Mouse (Mus musculus): ENCODE results near the gene Lrrc32.

Lrrc32 gene

DNA sequence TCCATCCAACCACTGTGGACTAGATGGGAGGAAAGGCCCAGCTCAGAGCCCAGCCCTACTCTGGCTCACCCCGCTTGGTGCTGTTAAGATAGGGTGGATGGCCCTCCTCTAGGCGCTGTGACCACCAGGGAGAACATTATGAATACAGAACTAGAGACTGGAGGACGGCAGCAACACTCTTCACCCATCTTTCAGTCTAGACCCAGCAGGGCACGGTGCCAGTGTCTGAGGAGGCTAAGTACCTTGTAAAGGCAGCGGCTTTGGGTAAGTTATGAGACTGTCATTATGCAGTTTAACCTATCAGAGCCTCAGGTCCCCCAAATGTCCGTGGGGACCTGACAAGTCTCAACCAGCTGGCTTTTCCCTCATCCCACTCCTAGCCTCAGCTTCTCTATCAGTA, at the start of gene Lrrc32:
Gene Lrrc32, plus strand, starts transcription at position 153 of the 400 bp plus-strand sequence.
- no peak for DNase-seq (ENCODE audit: low spot score in 2 of 2)

DNA sequence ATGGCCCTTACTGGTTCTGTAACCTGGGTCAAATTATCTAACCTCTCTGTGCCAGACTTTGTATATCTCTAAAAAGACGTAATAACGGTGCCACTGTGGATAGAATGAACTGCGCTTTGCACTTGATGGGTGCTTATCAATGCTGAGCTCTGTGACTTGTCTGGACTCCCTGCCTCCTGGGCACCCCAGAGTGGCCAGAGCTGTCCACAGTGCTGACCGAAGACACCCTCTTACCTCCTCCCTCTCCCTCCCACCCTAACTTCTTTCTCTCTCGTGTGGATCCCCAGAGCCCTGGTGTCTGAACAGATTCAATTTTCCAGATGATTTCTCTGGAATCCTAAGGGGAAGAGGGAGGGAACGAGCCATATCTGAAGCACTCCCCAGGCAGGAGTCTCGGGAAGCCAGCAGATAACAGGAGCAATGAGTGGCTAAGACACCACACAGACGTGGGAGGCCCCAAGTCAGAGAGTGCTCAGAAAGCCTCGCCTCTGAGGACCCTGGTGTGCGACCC, 49.1 kb upstream of the Lrrc32 start, which contains the start of gene Gucy2d:
Gene Gucy2d, plus strand, starts transcription at position 461 of the 511 bp plus-strand sequence.
- no peak for DNase-seq (ENCODE audit: low spot score in 2 of 2)

DNA sequence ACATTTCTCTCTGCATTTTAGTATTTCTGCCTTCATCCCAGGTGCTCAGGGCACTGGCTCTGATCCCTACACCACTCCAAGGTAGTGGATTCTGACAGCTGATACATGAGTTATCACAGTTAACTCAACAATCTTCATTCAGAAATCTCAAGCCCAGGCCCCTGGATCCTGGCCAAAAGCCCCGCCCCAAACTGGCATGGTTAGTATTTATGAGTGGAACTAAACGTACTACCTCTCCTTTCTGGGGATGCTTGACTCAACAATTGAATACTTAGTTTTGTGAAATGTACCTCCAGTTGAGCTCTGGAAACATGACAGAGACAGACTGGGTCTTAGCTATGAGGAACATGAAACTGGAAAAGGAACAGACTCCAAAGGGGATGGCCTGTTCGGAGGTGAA, 42.2 kb upstream of the Lrrc32 start:
- DNase-seq (ENCODE audit: low spot score in 2 of 2) = no peak

DNA sequence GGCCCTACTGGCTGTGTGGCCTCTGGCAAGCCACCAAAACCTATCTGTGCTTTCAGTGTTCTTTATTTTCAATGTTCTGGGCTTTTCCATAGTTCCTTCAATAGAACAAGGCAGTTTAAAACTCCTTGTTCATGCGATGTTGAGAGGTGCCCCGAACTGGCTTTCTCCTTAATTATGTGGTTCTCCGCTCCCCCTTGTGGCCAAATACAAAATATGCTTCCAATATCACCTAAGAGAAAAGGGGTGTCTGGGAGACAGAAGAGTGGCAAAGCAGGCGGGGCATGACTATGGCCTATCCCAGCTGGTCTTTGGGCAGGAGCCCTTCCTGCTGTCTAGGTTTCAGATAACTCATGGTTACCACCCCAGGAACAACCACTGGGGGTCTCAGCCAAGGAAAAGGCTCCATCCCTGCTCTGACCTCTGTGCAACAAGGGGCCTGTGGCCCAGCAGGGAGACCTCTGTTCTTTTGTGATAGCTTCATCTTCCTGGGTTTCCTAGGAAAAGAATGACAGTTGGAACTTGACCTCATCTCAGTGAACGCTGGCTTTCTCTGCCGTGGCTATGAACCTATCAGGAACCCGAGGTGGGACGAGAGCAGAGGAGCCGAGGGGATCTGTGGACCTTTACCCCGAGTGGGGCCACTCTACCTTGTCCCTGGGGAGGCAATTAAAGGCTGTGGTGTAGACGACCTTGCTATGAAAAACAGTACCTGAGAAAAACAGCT, 41.3 kb upstream of the Lrrc32 start:
- DNase-seq (ENCODE audit: low spot score in 2 of 2) = no peak

DNA sequence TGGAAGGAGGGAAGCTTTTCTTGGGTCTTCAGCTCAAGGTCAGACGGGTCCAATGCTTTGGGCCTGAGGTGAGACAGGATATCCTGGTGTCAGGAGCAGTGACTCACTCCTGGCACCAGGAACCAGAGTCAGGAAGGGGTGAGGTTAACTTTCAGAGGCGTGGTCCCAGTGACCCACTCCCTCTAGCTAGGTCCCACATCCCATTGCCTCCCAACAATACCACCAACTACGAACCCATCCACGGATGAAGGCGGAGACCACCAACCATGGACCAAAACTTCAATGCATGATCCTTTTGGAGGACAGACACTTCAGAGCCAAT, 40.8 kb upstream of the Lrrc32 start:
- DNase-seq (ENCODE audit: low spot score in 2 of 2) = no peak

- no peak for DNase-seq (ENCODE audit: low spot score in 2 of 2)
Observed at GRCm38 (mm10) chr7:98449696-98450095, 39.4 kb upstream of the Lrrc32 start.

GRCm38 (mm10) chr7:98454397-98455120, 34.5 kb upstream of the Lrrc32 start:
- DNase-seq (ENCODE audit: low spot score in 2 of 2) = no peak

- DNase-seq (ENCODE audit: low spot score in 2 of 2) = no peak
Observed at GRCm38 (mm10) chr7:98460319-98460718, 28.8 kb upstream of the Lrrc32 start.

DNA sequence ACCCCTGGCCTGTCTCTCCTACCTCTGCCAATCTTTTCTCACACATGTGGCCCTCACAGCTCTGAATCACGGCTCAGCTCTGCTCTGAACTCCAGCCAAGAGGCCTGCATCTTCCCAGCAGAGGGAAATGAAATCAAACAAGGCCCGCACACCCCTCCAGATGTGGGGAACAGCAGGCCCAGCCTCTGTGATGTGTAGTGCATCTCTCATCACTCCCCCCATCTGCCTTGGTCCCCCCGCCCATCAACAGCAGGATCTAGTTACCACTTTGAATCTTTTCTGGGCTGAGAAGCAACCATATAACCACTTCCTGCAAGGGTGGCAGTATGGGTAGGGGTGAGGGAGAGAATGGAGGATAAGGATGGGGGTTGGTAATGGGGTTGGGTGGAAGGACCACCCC, 20.0 kb upstream of the Lrrc32 start:
- DNase-seq (ENCODE audit: low spot score in 2 of 2) = no peak

DNA sequence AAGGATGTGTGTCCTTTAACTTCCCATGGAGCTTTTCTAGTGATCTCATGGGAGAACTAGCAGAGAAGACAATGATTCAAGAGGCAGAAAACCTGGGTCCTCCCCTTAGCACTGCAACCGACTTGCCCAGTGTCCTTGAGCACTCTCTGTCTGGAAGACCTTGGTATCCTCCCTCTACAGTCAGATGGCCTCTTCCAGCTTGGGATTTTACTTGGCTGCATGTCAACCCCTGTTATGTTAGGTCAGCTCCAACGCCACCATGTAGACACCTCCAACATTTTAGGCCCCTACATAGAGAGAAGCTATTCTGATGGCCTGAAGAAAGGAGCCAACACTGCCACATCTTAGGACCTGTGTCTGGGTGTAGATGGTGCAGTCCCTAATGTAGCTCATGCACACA, 16.6 kb upstream of the Lrrc32 start:
- no peak for DNase-seq (ENCODE audit: low spot score in 2 of 2)

DNA sequence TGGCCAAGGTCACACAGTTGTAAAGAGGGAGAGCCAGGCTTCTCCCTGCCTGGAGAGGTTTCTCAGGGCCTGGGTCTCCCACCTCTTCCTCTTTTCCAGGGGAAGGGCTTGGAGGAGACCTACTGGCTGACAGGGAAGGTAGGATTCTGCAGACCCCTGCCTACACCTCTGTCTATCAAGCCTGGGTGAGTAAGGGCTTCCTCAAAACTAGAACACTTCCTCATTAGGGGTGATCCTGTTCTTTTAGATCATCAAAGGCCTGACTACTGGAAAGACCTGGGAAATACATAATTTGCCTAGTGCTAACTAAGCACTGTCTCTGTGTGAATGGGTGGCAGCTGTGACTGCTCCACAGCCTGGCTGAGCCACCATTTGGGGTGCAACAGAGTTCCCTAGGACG, 14.5 kb upstream of the Lrrc32 start:
- DNase-seq (ENCODE audit: low spot score in 2 of 2) = no peak

- DNase-seq (ENCODE audit: low spot score in 2 of 2) = no peak
Observed at GRCm38 (mm10) chr7:98477153-98477552, 11.9 kb upstream of the Lrrc32 start.

DNA sequence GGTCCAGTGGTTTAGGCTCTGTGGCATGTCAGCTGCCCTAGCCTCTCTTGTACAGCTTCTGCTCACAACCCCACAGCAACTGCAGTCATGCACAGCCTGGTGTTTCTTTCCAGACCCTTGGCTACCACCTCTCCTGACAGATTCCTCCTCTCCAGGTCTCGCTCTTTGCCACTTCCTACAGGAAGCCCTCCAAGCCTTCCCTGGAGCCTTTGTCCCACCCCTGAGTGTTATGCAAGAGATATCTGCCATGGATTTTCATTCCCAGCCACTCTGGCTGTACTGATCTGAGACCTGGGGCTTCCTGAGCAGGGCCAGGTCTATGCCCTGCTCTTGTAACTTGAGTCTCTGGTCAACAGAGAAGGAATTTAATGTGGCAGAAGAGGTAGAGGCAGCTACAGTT, 8.6 kb upstream of the Lrrc32 start:
- DNase-seq (ENCODE audit: low spot score in 2 of 2) = no peak

DNA sequence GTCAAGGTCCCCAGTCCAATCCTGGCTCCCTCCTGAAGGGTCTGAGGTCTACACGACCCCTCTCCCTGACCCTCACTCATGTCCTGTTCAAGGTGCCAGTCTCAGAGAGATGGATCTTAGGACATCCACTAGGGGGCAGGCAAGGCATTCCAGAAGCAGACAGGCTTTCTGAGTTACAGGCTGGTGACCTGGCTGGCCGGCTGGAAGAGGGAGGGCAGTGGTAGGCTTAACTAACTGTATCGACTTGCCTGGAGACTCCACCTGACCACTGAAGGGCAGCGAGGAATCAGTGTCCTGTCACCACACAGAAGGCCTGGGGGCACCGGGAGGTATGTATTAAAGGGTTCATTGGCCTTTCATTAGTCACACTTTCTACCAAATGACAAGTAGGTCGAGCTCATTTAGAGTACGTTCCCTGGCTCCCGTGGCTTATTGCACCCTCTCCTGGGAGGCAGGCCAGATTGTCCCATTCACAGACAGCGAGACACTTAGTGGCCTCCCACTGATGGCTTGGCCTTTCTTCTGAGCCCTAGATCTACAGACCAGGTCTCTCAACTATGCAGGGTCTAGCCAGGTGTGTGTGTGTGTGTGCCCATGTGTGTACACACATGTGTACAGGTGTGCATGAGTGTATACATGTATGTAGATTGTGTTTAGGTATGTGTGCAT, 7.9 kb upstream of the Lrrc32 start:
- DNase-seq (ENCODE audit: low spot score in 2 of 2) = peak; percentile 37 to 61

- DNase-seq (ENCODE audit: low spot score in 2 of 2) = no peak
Observed at GRCm38 (mm10) chr7:98481861-98482260, 7.2 kb upstream of the Lrrc32 start.

- DNase-seq (ENCODE audit: low spot score in 2 of 2) = no peak
Observed at GRCm38 (mm10) chr7:98482551-98483267, 6.4 kb upstream of the Lrrc32 start.

DNA sequence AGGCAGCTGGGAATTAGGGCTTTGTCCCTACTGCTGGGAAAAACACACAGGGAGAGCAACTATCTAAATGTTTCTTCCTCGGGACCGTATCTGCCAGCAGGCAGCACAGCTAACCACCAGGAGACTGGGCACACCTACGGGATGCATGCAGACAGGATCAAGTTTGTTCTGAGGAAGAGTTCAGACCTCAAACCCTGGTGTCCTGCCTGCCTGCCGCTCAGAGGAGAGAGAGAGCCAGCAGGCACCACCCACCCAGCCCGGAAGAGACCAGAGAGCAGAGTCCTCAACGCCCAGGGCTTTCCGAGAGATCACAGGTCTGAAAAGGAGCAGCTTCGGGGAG, 5.8 kb upstream of the Lrrc32 start:
- DNase-seq (ENCODE audit: low spot score in 2 of 2) = no peak

GRCm38 (mm10) chr7:98484878-98485277, 4.2 kb upstream of the Lrrc32 start:
- no peak for DNase-seq (ENCODE audit: low spot score in 2 of 2)

GRCm38 (mm10) chr7:98485508-98485907, 3.6 kb upstream of the Lrrc32 start:
- DNase-seq (ENCODE audit: low spot score in 2 of 2) = no peak

GRCm38 (mm10) chr7:98486471-98486917, 2.6 kb upstream of the Lrrc32 start:
- DNase-seq (ENCODE audit: low spot score in 2 of 2) = peak; percentile 32 to 47

DNA sequence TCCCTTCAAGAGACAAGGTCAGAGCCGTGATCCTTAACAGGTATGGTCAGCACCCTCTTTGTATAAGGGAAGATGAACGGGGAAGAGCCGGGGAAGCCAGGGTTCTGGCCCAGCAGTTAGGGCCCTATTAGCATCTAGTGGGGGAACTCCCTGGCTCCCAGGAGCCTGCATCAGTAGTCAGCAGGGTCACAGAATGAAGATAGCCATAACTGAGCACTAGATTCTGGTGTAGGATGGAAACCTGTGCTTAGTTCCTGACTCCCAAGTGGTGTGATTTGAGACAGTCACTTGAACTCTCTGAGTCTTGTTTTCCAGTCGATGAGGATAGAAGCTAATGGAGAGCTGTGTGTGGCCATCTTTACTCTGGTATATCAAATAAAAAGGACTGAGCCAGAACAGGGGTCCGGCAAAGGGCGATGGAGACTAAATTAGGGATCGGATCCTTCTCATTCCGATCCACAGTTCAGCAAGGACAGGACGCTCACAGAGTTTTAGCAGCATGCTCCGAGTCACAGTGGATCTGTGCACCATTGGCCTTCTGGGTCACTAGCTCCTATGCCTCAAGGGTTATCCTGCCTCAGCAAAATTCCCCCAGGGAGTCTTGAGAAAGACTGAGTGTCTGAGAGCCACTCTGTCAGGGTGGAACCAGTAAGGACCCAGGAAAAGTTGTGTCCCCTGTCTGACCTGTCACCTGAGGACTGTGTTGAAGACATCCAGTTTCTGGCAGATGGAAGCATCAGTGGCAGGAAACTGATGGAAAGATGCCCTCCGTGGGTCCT, 1.7 kb upstream of the Lrrc32 start:
- no peak for DNase-seq (ENCODE audit: low spot score in 2 of 2)

All from spleen, postnatal 14 days (tissue).